Mouse (Mus musculus) cerebellum, adult 2 months (tissue): Measurements from ENCODE around the gene Pole4. TPM values are rescaled to one million over a fixed set of nuclear protein-coding genes. Genes with fewer than 3 reads are reported as not detected.

Source experiments
- DNase-seq, 2 experiments: peaks; one replicate each; pipeline ENCODE4 v3.0.0; 2021
- H3K27ac ChIP-seq: fragments of 200-500 bp; 2 replicates; pipeline ENCODE4 v1.5.1; 2012; ENCODE audit warnings: low read length, control low read depth, inconsistent platforms; ENCODE audit not compliant: insufficient read depth
- H3K27me3 ChIP-seq: fragments of 200-500 bp; 2 replicates; pipeline ENCODE4 v1.6.1; 2012; ENCODE audit warnings: inconsistent platforms, mild to moderate bottlenecking, low read length, moderate library complexity; ENCODE audit not compliant: control insufficient read depth, insufficient read depth
- H3K4me1 ChIP-seq: fragments of 200-500 bp; 2 replicates; pipeline ENCODE4 v1.6.1; 2011; ENCODE audit warnings: low read length; ENCODE audit not compliant: control insufficient read depth, insufficient read depth
- H3K4me3 ChIP-seq: fragments of 200-500 bp; replicated peaks from 2 replicates; pipeline ENCODE3; 2011; ENCODE audit warnings: mild to moderate bottlenecking, low read depth, low read length, control low read depth; ENCODE audit not compliant: insufficient read depth
- CTCF ChIP-seq: fragments of 200-500 bp; IDR thresholded peaks from 2 replicates; pipeline ENCODE4 v1.5.1; 2011; ENCODE audit warnings: low read depth, mild to moderate bottlenecking, control low read depth, low read length, moderate library complexity, borderline replicate concordance; ENCODE audit not compliant: insufficient read depth
- POLR2A ChIP-seq: fragments of 200-500 bp; IDR thresholded peaks from 2 replicates; pipeline ENCODE4 v1.6.1; 2011; ENCODE audit warnings: low read length, control low read depth, borderline replicate concordance; ENCODE audit not compliant: insufficient read depth
- WGBS: fragments of 180-500 bp; shearing (Covaris S2); methylation state at CpG from one replicate; pipeline ENCODE4 v1.1.7; 2018; 5-methylcytosine and 5-hydroxymethylcytosine counted together
- polyA plus RNA-seq: library from polyadenylated mRNA; depleted of rRNA; stranded (reverse); fragments of >200 nt; gene quantifications from 2 replicates; pipeline ENCODE4 v1.2.3, GENCODE M21; 2012; rRNA removed

The Pole4 gene
- polyA plus RNA-seq, result 30.1 TPM in 2 replicates

DNA sequence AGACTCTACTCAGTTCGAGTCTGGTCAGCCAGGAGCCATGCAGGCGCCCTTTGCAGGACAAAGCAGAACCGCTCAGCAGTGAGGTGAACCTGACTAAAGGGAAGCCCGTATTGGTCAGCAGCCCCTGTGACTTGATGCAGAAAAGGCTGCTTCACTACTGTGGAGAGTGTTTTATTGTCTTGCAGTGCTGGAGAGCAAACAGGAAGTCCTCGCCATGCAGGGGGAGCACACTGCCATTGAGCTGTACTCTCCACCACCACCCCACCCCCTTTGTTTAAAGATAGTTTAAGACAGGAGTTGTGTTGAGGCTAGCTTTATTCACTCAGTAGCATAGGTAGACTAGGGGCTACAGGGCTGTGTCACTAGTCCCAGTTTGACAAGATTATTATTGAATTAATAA is at the start of gene Pole4:
Gene Pole4, minus strand, starts transcription at position 145 of the 400 bp plus-strand sequence.
- H3K4me3 ChIP-seq, result no peak within 1 kb of the TSS
- H3K27ac ChIP-seq, result no peak within 1 kb of the TSS
- DNase-seq, result no peak
- no peaks in the 10 kb centered on the region for H3K27me3 ChIP-seq
- 89% methylated on average over 5 of the region's 5 CpGs for WGBS
- TF ChIP-seq CTCF (no peak), POLR2A (no peak)
- no peaks in the 10 kb centered on the region for H3K4me1 ChIP-seq

DNA sequence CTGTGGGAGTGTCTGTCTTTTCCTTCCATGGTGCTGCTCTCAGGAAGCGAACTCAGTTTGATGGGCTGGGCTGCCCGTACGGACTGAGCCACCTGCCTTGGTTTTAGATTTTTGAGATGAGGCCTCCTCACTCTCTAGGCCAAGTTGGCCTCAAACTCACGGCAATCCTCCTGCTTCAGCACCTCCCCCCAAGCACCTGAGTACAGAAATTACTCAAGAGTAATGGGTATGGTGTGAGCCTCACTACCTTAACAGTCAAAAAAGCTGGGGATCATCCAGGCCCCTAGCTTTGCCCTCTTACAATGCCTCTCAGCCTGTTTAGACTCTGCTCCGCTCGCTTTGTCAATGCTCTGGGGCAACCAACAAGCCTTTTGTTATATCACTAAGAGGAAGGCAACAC is 49.6 kb upstream of the Pole4 start:
- TF ChIP-seq CTCF (no peak), POLR2A (no peak)
- Histone ChIP-seq H3K27me3 (no peaks in the 10 kb centered on the region), H3K4me3 (no peak overlapping the region), H3K27ac (no peak overlapping the region), H3K4me1 (peaks cover 34% of the 10 kb centered on the region)
- DNase-seq, result no peak
- WGBS, result 88% methylated on average over 6 of the region's 6 CpGs

DNA sequence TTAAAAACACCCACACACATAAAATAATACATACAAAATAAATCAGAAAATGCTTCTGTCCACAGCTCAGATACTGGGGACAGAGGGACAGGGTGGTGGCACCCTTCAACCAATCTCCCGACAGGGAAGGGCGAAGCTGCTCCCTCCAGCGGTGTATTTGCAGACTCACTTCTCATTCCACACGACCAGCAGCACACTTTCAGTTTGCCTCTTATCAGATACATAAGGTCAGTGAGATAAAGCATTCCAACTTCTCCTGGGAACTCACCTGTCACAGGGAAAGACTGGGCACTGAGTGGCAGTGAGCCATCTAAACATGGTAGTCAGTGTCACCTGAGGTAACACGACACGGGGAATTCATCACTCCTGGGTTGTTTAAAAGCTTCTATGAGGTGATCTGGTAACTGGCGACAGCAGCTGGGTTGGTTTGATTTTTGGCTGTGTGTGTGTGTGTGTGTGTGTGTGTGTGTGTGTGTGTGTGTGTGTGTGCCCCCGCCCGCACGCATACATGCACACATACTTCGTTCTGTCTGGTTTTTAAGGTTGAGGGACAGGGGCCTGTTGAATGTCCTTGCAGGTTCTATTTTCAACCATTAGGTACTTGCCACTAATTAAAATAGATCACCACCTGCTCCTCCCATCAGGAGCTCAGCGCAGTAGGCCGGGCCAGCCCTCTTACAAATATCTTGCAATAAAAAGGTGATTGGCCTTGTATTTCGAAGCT is 48.6 kb upstream of the Pole4 start:
- Histone ChIP-seq H3K27ac (peak overlapping the region; percentile 46; the same call in 1 of the 2 replicates), H3K4me1 (peaks cover 34% of the 10 kb centered on the region), H3K27me3 (no peaks in the 10 kb centered on the region), H3K4me3 (no peak overlapping the region)
- 42% methylated on average over 14 of the region's 14 CpGs for WGBS
- TF ChIP-seq POLR2A, result no peak
- no peak for TF ChIP-seq CTCF
- peak; percentile 44 to 72 for DNase-seq

GRCm38 (mm10) chr6:82753061-82753460 is 47.9 kb upstream of the Pole4 start:
- no peaks in the 10 kb centered on the region for H3K27me3 ChIP-seq
- no peak overlapping the region for H3K4me3 ChIP-seq
- TF ChIP-seq CTCF, result no peak
- TF ChIP-seq POLR2A, result no peak
- DNase-seq, result no peak
- peaks cover 38% of the 10 kb centered on the region for H3K4me1 ChIP-seq
- WGBS, result 94% methylated on average over 11 of the region's 11 CpGs
- H3K27ac ChIP-seq, result no peak overlapping the region

DNA sequence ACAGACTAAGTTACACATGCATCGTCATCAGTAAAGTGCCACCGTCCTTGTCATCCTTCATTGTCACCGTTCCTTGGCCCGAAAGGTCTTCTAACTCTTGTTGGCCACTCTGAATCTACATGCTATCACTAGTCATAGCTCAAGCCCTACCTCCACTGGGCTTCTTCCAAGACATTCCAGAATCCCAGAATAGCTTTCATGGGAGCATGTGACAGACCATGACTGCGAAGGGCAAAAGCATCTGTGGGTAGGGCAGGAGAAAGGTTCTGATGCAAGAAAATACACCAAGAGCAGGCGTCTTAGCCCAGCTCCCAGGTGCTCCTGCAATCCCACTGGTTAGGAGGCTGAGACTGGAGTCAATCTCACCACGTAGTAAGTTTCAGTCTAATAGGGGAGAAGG is 46.6 kb upstream of the Pole4 start:
- no peak for TF ChIP-seq POLR2A
- no peak for TF ChIP-seq CTCF
- Histone ChIP-seq H3K4me1 (peaks cover 30% of the 10 kb centered on the region), H3K4me3 (no peak overlapping the region), H3K27me3 (no peaks in the 10 kb centered on the region), H3K27ac (no peak overlapping the region)
- WGBS, result 94% methylated on average over 7 of the region's 7 CpGs
- DNase-seq, result no peak

DNA sequence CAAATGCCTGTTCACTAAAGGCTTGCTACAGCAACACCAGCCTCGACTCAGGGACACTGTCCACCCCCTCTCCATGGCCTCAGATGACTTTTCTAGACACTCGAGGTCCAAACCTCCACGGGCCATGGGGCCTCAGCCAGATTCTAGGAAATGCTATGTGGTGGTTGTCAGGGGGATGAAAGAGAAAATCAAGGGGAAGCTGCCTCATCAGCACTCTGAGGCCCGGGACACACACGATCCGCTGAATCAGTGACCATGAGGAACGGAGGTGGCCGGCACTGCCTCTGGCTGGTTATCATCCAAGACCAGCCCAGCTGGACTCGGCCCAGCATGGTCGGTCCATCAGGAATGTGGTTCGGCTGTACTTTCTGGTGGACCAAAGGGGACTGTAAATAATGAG is 45.9 kb upstream of the Pole4 start:
- DNase-seq, result peak in 1 of 2 experiments; percentile 42
- 50% methylated on average over 11 of the region's 11 CpGs for WGBS

GRCm38 (mm10) chr6:82750063-82750462 is 44.9 kb upstream of the Pole4 start:
- 62% methylated on average over 2 of the region's 2 CpGs for WGBS
- no peaks in the 10 kb centered on the region for H3K27me3 ChIP-seq

More for the DNA sequence above, 45.9 kb upstream of the Pole4 start:
- no peak overlapping the region for H3K4me3 ChIP-seq
- no peak overlapping the region for H3K27ac ChIP-seq
- peaks cover 25% of the 10 kb centered on the region for H3K4me1 ChIP-seq
- TF ChIP-seq CTCF, result no peak
- H3K27me3 ChIP-seq, result no peaks in the 10 kb centered on the region

GRCm38 (mm10) chr6:82748106-82748672 is 43.0 kb upstream of the Pole4 start:
- no peaks in the 10 kb centered on the region for H3K27me3 ChIP-seq
- DNase-seq, result peak; percentile 39 to 58
- H3K27ac ChIP-seq, result no peak overlapping the region
- H3K4me1 ChIP-seq, result peaks cover 8% of the 10 kb centered on the region
- WGBS, result 39% methylated on average over 9 of the region's 9 CpGs
- TF ChIP-seq POLR2A, result no peak
- TF ChIP-seq CTCF, result no peak
- no peak overlapping the region for H3K4me3 ChIP-seq

More at GRCm38 (mm10) chr6:82750063-82750462, 44.9 kb upstream of the Pole4 start:
- Histone ChIP-seq H3K27ac (no peak overlapping the region), H3K4me1 (peaks cover 25% of the 10 kb centered on the region), H3K4me3 (no peak overlapping the region)
- TF ChIP-seq POLR2A (no peak), CTCF (no peak)
- DNase-seq, result no peak
